Mouse (Mus musculus): ENCODE measurements around the gene Olfr839-ps1. TPM values are rescaled to one million over a fixed set of nuclear protein-coding genes. Genes with fewer than 3 reads are reported as not detected.

The Olfr839-ps1 gene
- not detected for polyA plus RNA-seq (2014; fragmentation: Illumina TruSeq; extraction: RNeasy Lipid Tissue Mini Kit (QIAGEN cat#74804); ENCODE audit: low replicate concordance)

DNA sequence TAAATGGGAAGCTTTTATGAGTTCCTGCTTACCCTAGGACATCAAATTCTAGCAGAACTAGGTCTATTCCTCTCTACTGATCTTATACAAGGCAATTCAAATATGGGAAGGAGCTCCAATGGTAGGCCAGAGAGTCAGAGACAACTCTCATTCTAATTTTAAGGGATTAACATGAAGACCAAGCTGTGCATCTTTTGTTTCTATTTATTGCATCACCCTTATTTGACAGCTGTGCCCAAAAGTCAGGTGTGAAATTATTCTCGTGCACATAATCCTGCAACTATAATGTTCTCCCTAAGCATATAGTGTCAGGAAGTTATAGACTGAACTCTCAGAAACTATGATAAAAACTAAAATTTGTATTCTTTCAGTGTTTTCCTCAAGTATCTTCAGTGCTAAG is at the start of gene Olfr839-ps1:
TSS of gene Olfr839-ps1 (minus strand) at position 101 of the 400 bp plus-strand sequence.

DNA sequence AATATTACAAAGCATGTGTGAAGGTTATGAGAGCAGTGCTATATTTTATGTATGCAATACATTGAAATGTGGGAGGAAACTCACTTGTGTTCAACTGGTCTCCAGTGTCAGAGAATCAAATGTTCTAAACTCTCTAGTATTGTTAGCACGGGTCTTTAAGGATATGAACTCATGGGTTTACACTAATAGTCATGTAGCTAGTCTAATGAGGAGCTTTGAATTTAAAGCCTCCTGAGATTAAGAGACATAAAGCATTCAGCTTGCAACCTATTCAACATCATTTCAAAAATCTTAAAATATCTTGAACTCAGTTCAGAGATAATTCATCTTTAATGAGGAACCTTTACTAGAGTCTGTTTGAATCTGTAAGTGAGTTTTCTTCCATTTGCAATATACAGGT is 41.1 kb downstream of the Olfr839-ps1 start, which contains the start of gene Olfr837:
TSS of gene Olfr837 (plus strand) at position 301 of the 400 bp plus-strand sequence.

DNA sequence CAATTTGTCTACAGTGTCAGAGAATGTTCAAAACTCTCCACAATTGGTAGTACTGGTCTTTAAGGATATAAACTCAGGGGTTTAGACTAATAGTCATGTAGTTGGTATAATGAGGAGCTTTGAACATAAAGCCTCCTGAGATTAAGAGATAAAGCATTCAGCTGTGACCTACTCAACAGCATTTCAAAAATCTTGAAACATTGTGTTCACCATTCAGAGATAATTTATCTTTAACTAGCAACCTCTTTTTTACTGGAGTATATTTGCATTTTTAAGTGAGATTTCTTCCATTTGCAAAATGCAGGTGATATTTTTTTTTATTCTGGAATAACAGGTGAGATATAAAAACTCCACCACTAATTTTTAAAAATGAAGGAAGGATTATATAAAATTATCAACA is 57.0 kb downstream of the Olfr839-ps1 start, which contains the start of gene Olfr836:
TSS of gene Olfr836 (plus strand) at position 301 of the 400 bp plus-strand sequence.

Other genes starting within 250 kb of the Olfr839-ps1 start
- not detected for gene Olfr832, start 240.2 kb downstream of the Olfr839-ps1 start, polyA plus RNA-seq (2014; fragmentation: Illumina TruSeq; extraction: RNeasy Lipid Tissue Mini Kit (QIAGEN cat#74804); ENCODE audit: low replicate concordance)
- gene Olfr834, start 189.3 kb downstream of the Olfr839-ps1 start, polyA plus RNA-seq (2014; fragmentation: Illumina TruSeq; extraction: RNeasy Lipid Tissue Mini Kit (QIAGEN cat#74804); ENCODE audit: low replicate concordance), result not detected
- not detected for gene Olfr835, start 144.6 kb downstream of the Olfr839-ps1 start, polyA plus RNA-seq (2014; fragmentation: Illumina TruSeq; extraction: RNeasy Lipid Tissue Mini Kit (QIAGEN cat#74804); ENCODE audit: low replicate concordance)
- gene Olfr836, start 56.9 kb downstream of the Olfr839-ps1 start, polyA plus RNA-seq (2014; fragmentation: Illumina TruSeq; extraction: RNeasy Lipid Tissue Mini Kit (QIAGEN cat#74804); ENCODE audit: low replicate concordance), result not detected
- gene Olfr837, start 41.0 kb downstream of the Olfr839-ps1 start, polyA plus RNA-seq (2014; fragmentation: Illumina TruSeq; extraction: RNeasy Lipid Tissue Mini Kit (QIAGEN cat#74804); ENCODE audit: low replicate concordance), result not detected
- not detected for gene Olfr843, start 74.7 kb upstream of the Olfr839-ps1 start, polyA plus RNA-seq (2014; fragmentation: Illumina TruSeq; extraction: RNeasy Lipid Tissue Mini Kit (QIAGEN cat#74804); ENCODE audit: low replicate concordance)
- not detected for gene Olfr844, start 139.0 kb upstream of the Olfr839-ps1 start, polyA plus RNA-seq (2014; fragmentation: Illumina TruSeq; extraction: RNeasy Lipid Tissue Mini Kit (QIAGEN cat#74804); ENCODE audit: low replicate concordance)
- not detected for gene Olfr845, start 159.1 kb upstream of the Olfr839-ps1 start, polyA plus RNA-seq (2014; fragmentation: Illumina TruSeq; extraction: RNeasy Lipid Tissue Mini Kit (QIAGEN cat#74804); ENCODE audit: low replicate concordance)
- not detected for gene Olfr846, start 186.7 kb upstream of the Olfr839-ps1 start, polyA plus RNA-seq (2014; fragmentation: Illumina TruSeq; extraction: RNeasy Lipid Tissue Mini Kit (QIAGEN cat#74804); ENCODE audit: low replicate concordance)
- not detected for gene Olfr847, start 201.4 kb upstream of the Olfr839-ps1 start, polyA plus RNA-seq (2014; fragmentation: Illumina TruSeq; extraction: RNeasy Lipid Tissue Mini Kit (QIAGEN cat#74804); ENCODE audit: low replicate concordance)